Mouse (Mus musculus) E14TG2a.4 (cell line): Measurements from ENCODE around the gene Irf2.

Experiments
- H3K27me3 ChIP-seq: 2 replicates; pipeline ENCODE4 v1.6.1; 2014; ENCODE audit warnings: low read length, control low read depth; ENCODE audit not compliant: insufficient read depth
- H3K36me3 ChIP-seq: 2 replicates; pipeline ENCODE4 v1.6.1; 2014; ENCODE audit warnings: low read length, control low read depth; ENCODE audit not compliant: insufficient read depth
- H3K4me1 ChIP-seq: replicated peaks from 2 replicates; pipeline ENCODE4 v1.6.1; 2014; ENCODE audit warnings: low read depth, low read length, control low read depth
- H3K4me3 ChIP-seq: replicated peaks from 2 replicates; pipeline ENCODE4 v1.5.1; 2014; ENCODE audit warnings: mild to moderate bottlenecking, low read length
- H3K9me3 ChIP-seq: 2 replicates; pipeline ENCODE4 v1.6.1; 2014; ENCODE audit warnings: low read length, control low read depth
- CTCF ChIP-seq: conservative IDR thresholded peaks from 2 replicates; pipeline ENCODE4 v1.5.1; 2014; ENCODE audit warnings: low read length
- NANOG ChIP-seq: IDR thresholded peaks from 2 replicates; pipeline ENCODE4 v1.6.1; 2014; ENCODE audit warnings: borderline replicate concordance, low read length, mixed read lengths
- POU5F1 ChIP-seq: IDR thresholded peaks from 2 replicates; pipeline ENCODE4 v1.6.1; 2014; ENCODE audit warnings: low read length, borderline replicate concordance

The Irf2 gene

GRCm38 (mm10) chr8:46882743-46883142 lies 143.2 kb downstream of the Irf2 start:
- TF ChIP-seq CTCF (no peak), NANOG (no peak), POU5F1 (no peak)
- Histone ChIP-seq H3K36me3 (no peaks in the 10 kb centered on the region), H3K4me3 (no peak overlapping the region), H3K27me3 (no peaks in the 10 kb centered on the region), H3K4me1 (no peaks in the 10 kb centered on the region), H3K9me3 (peaks cover 5% of the 10 kb centered on the region)

DNA sequence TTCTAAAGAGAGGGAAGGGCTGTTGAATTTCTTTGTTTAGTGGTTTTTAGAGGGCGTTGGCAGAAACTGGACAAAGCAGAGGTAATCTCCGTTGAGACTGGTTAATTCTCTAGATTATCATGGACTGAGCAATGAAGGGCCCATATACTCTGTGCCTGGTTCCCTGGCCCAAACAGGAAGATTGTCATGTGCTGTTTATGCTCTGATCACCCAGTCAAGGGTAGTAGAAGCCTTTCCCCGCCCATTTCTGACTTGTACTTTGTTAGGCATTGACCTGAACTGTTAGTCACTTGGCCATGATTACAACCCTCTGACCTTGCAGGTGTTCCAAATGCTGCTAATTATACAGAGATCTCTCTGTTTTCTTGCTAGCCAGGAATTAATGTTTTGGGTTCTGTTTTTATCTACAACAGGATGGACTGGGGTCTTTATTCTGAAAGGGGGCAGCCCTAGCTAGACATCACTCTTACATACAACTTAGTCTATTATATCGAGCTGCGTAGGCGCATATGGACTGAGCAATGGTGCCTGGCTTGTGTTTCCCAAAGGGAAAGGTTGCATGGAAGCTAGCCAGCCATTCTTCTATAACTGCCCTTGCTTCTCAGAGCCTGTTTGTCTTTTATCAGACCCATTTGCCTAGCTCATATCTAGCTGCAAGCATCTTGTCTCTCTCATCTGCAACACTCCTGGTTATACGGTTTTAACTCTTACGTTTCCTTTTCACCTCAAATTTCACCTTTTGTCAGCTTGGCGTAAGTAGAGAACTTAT lies 143.9 kb downstream of the Irf2 start:
- H3K4me3 ChIP-seq: no peak overlapping the region
- peaks cover 12% of the 10 kb centered on the region for H3K9me3 ChIP-seq
- no peaks in the 10 kb centered on the region for H3K27me3 ChIP-seq
- no peaks in the 10 kb centered on the region for H3K4me1 ChIP-seq
- TF ChIP-seq CTCF (no peak), POU5F1 (no peak)
- no peaks in the 10 kb centered on the region for H3K36me3 ChIP-seq

GRCm38 (mm10) chr8:46885786-46886185 lies 146.3 kb downstream of the Irf2 start:
- Histone ChIP-seq H3K4me1 (no peaks in the 10 kb centered on the region), H3K36me3 (peaks cover 3% of the 10 kb centered on the region; the same call in 1 of the 2 replicates), H3K27me3 (no peaks in the 10 kb centered on the region), H3K9me3 (peaks cover 36% of the 10 kb centered on the region), H3K4me3 (no peak overlapping the region)
- no peak for TF ChIP-seq POU5F1

GRCm38 (mm10) chr8:46886216-46886615 lies 146.7 kb downstream of the Irf2 start:
- no peaks in the 10 kb centered on the region for H3K4me1 ChIP-seq
- no peaks in the 10 kb centered on the region for H3K27me3 ChIP-seq
- H3K36me3 ChIP-seq: peaks cover 3% of the 10 kb centered on the region; the same call in 1 of the 2 replicates
- TF ChIP-seq POU5F1 (no peak), CTCF (no peak), NANOG (no peak)
- H3K4me3 ChIP-seq: no peak overlapping the region
- peaks cover 39% of the 10 kb centered on the region for H3K9me3 ChIP-seq

DNA sequence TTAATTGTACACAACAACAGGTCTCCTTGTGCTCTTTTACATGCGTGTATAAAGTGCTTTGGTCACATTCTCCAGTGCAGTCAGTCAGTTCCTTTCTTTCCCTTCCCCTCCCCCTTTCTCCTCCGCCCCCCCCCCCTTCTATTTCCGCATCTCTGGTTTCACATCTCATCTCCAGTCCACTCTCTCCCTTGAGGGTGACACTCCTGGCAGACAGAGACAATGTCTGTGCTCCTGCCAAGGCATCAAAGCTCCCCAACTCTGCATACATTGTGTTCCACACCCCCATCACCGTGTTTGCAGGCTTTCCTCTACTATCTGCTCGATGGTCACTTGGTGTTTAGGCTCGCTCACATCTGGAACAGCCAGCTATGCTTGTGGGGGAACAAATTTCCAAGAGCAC lies 147.9 kb downstream of the Irf2 start:
- H3K27me3 ChIP-seq: no peaks in the 10 kb centered on the region
- no peak overlapping the region for H3K4me3 ChIP-seq
- peaks cover 47% of the 10 kb centered on the region for H3K9me3 ChIP-seq
- TF ChIP-seq NANOG (no peak), POU5F1 (no peak), CTCF (no peak)
- no peaks in the 10 kb centered on the region for H3K4me1 ChIP-seq
- peaks cover 3% of the 10 kb centered on the region; the same call in 1 of the 2 replicates for H3K36me3 ChIP-seq

DNA sequence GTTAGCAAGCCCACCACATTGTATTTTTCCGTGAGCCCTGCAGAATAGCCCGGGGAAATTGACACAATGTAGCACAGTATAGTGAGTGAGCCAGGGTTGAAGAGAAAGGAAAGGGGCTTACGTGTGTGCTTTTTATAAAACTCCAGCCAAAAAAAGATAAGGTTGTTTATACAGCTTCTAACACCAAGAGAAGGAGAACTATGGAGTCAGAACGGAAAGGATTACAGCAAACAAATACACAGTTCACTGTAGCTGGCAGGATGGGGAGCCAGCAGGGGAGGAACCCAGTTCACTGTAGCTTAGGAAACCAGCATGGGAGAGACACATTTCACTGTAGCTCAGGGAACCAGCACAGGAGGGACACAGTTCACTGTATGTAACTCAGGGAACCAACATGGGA lies 149.0 kb downstream of the Irf2 start:
- TF ChIP-seq CTCF: no peak
- TF ChIP-seq NANOG: no peak
- no peak for TF ChIP-seq POU5F1

GRCm38 (mm10) chr8:46890241-46890640 lies 150.7 kb downstream of the Irf2 start:
- Histone ChIP-seq H3K27me3 (no peaks in the 10 kb centered on the region), H3K36me3 (peaks cover 3% of the 10 kb centered on the region; the same call in 1 of the 2 replicates), H3K4me3 (no peak overlapping the region), H3K9me3 (peaks cover 53% of the 10 kb centered on the region), H3K4me1 (no peaks in the 10 kb centered on the region)
- TF ChIP-seq NANOG (no peak), POU5F1 (no peak), CTCF (no peak)

More for the DNA sequence above, 149.0 kb downstream of the Irf2 start:
- no peak overlapping the region for H3K4me3 ChIP-seq
- H3K27me3 ChIP-seq: no peaks in the 10 kb centered on the region
- H3K4me1 ChIP-seq: no peaks in the 10 kb centered on the region
- H3K9me3 ChIP-seq: peaks cover 53% of the 10 kb centered on the region
- peaks cover 3% of the 10 kb centered on the region; the same call in 1 of the 2 replicates for H3K36me3 ChIP-seq

- H3K36me3 ChIP-seq: peaks cover 3% of the 10 kb centered on the region; the same call in 1 of the 2 replicates
- no peaks in the 10 kb centered on the region for H3K27me3 ChIP-seq
- no peak overlapping the region for H3K4me3 ChIP-seq
- H3K9me3 ChIP-seq: peaks cover 48% of the 10 kb centered on the region
- no peaks in the 10 kb centered on the region for H3K4me1 ChIP-seq
- no peak for TF ChIP-seq POU5F1
- no peak for TF ChIP-seq NANOG
- no peak for TF ChIP-seq CTCF
Measured at GRCm38 (mm10) chr8:46892511-46893273, 153.2 kb downstream of the Irf2 start.
